Mouse (Mus musculus) olfactory bulb, adult 2 months (tissue): ENCODE measurements at regions not wholly inside any gene's neighbourhood (a gene's known extent, or its start where the extent isn't known, plus 50 kb on each side); places are given as distances from the start of the nearest gene placed in this dataset.

Source experiments
- H3K27ac ChIP-seq: fragments of 200-500 bp; 2 replicates; pipeline ENCODE4 v1.5.1; 2012; ENCODE audit warnings: low read depth, low read length; ENCODE audit not compliant: insufficient read depth
- H3K4me1 ChIP-seq: fragments of 200-500 bp; 2 replicates; pipeline ENCODE4 v1.6.1; 2012; ENCODE audit warnings: low read length; ENCODE audit not compliant: control insufficient read depth, insufficient read depth
- H3K4me3 ChIP-seq: fragments of 200-500 bp; 2 replicates; pipeline ENCODE4 v1.5.1; 2012; ENCODE audit warnings: mild to moderate bottlenecking, low read depth, low read length, moderate library complexity; ENCODE audit not compliant: insufficient read depth
- CTCF ChIP-seq: fragments of 200-500 bp; IDR thresholded peaks from 2 replicates; pipeline ENCODE4 v1.5.1; 2012; ENCODE audit warnings: low read depth, mild to moderate bottlenecking, low read length, moderate library complexity; ENCODE audit not compliant: insufficient read depth
- POLR2A ChIP-seq: fragments of 200-500 bp; IDR thresholded peaks from 2 replicates; pipeline ENCODE4 v1.6.1; 2012; ENCODE audit warnings: mild to moderate bottlenecking, low read depth, low read length, moderate library complexity; ENCODE audit not compliant: insufficient read depth
- WGBS: fragments of 180-500 bp; shearing (Covaris S2); methylation state at CpG from one replicate; pipeline ENCODE4 v1.1.7; 2018; 5-methylcytosine and 5-hydroxymethylcytosine counted together

DNA sequence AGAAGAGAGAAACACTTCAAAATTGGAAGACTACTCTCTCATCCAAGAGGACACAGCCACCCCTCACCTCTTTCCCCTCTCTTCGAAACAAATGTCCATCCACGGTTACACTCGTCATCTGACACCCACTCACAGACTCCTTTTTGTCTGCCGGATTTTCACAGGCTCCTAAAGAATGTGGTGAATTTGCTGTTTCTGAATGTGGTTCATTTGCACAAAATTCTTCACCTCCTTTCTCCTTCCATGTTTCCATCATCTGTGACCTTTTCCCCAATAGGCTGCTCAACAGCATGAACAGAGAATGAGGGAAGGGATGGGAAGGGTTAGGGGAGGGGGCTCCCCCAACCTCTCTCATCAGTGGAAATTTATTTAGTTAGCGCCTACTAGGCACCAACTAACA lies 122.4 kb downstream of the Nuak1 start:
- no peak overlapping the region for H3K27ac ChIP-seq
- WGBS, result 58% methylated on average over 5 of the region's 5 CpGs
- no peaks in the 10 kb centered on the region for H3K4me1 ChIP-seq
- no peak for TF ChIP-seq CTCF
- no peak for TF ChIP-seq POLR2A
- no peak overlapping the region for H3K4me3 ChIP-seq
